Mouse (Mus musculus) thymus, adult 2 months (tissue): ENCODE data around the gene Pde3a. TPM values are rescaled to one million over a fixed set of nuclear protein-coding genes. Genes with fewer than 3 reads are reported as not detected.
"Not testable (repeated sequence)": the region's sequence is repeated elsewhere in the genome, so short reads cannot be mapped to it uniquely, and the experiment has no call there.

Source experiments
- DNase-seq: peaks from one replicate; pipeline ENCODE4 v3.0.0; 2021
- H3K27ac ChIP-seq: fragments of 200-500 bp; 2 replicates; pipeline ENCODE4 v1.5.1; 2012; ENCODE audit warnings: low read length, control low read depth; ENCODE audit not compliant: control insufficient read depth, insufficient read depth
- H3K27me3 ChIP-seq: fragments of 200-500 bp; 2 replicates; pipeline ENCODE4 v1.6.1; 2012; ENCODE audit warnings: mild to moderate bottlenecking, low read length, moderate library complexity, mixed read lengths; ENCODE audit not compliant: control insufficient read depth, insufficient read depth
- H3K36me3 ChIP-seq: fragments of 200-500 bp; 2 replicates; pipeline ENCODE4 v1.6.1; 2012; ENCODE audit warnings: mild to moderate bottlenecking, low read length, moderate library complexity; ENCODE audit not compliant: control insufficient read depth, insufficient read depth
- H3K4me1 ChIP-seq: fragments of 200-500 bp; replicated peaks from 2 replicates; pipeline ENCODE4 v1.6.1; 2012; ENCODE audit warnings: low read length; ENCODE audit not compliant: control insufficient read depth, insufficient read depth
- H3K4me3 ChIP-seq: fragments of 200-500 bp; 2 replicates; pipeline ENCODE4 v1.5.1; 2012; ENCODE audit warnings: mild to moderate bottlenecking, low read length, control low read depth, moderate library complexity; ENCODE audit not compliant: control insufficient read depth, insufficient read depth
- CTCF ChIP-seq: fragments of 200-500 bp; IDR thresholded peaks from 2 replicates; pipeline ENCODE4 v1.5.1; 2012; ENCODE audit warnings: mild to moderate bottlenecking, control low read depth, low read length, moderate library complexity, borderline replicate concordance; ENCODE audit not compliant: control insufficient read depth, poor library complexity, insufficient read depth; ENCODE audit errors: extremely low read depth
- POLR2A ChIP-seq: fragments of 200-500 bp; IDR thresholded peaks from 2 replicates; pipeline ENCODE4 v1.6.1; 2012; ENCODE audit warnings: mild to moderate bottlenecking, low read length, control low read depth, moderate library complexity; ENCODE audit not compliant: control insufficient read depth, poor library complexity, insufficient read depth; ENCODE audit errors: extremely low read depth
- WGBS: fragments of 180-500 bp; shearing (Covaris S2); methylation state at CpG from one replicate; pipeline ENCODE4 v1.1.7; 2018; 5-methylcytosine and 5-hydroxymethylcytosine counted together
- polyA plus RNA-seq: library from polyadenylated mRNA; depleted of rRNA; stranded (reverse); fragments of >200 nt; gene quantifications from 2 replicates; pipeline ENCODE4 v1.2.3, GENCODE M21; 2012

The Pde3a gene
- polyA plus RNA-seq, 1 experiment: 1.3 TPM

GRCm38 (mm10) chr6:141311615-141312014 lies 62.5 kb downstream of the Pde3a start:
- DNase-seq: no peak
- Histone ChIP-seq H3K4me1 (no peaks in the 10 kb centered on the region), H3K27ac (no peak overlapping the region), H3K36me3 (no peaks in the 10 kb centered on the region), H3K4me3 (no peak overlapping the region), H3K27me3 (no peaks in the 10 kb centered on the region)
- WGBS: 95% methylated on average over 6 of the region's 6 CpGs
- TF ChIP-seq CTCF (no peak), POLR2A (no peak)

GRCm38 (mm10) chr6:141313112-141313511 lies 64.0 kb downstream of the Pde3a start:
- H3K4me1 ChIP-seq: no peaks in the 10 kb centered on the region
- WGBS: 94% methylated on average over 4 of the region's 4 CpGs
- no peaks in the 10 kb centered on the region for H3K36me3 ChIP-seq
- no peak overlapping the region for H3K27ac ChIP-seq
- DNase-seq: no peak
- no peaks in the 10 kb centered on the region for H3K27me3 ChIP-seq
- H3K4me3 ChIP-seq: no peak overlapping the region
- TF ChIP-seq CTCF (no peak), POLR2A (no peak)

GRCm38 (mm10) chr6:141318440-141318839 lies 69.4 kb downstream of the Pde3a start:
- 91% methylated on average over 3 of the region's 3 CpGs for WGBS
- Histone ChIP-seq H3K4me3 (no peak overlapping the region), H3K27ac (no peak overlapping the region), H3K4me1 (no peaks in the 10 kb centered on the region), H3K36me3 (no peaks in the 10 kb centered on the region), H3K27me3 (no peaks in the 10 kb centered on the region)
- no peak for TF ChIP-seq CTCF
- no peak for TF ChIP-seq POLR2A
- DNase-seq: no peak

- Histone ChIP-seq H3K4me3 (no peak overlapping the region), H3K27me3 (no peaks in the 10 kb centered on the region), H3K36me3 (no peaks in the 10 kb centered on the region), H3K4me1 (no peaks in the 10 kb centered on the region), H3K27ac (no peak overlapping the region)
- TF ChIP-seq POLR2A (no peak), CTCF (no peak)
- WGBS: 91% methylated on average over 3 of the region's 3 CpGs
- no peak for DNase-seq
These were observed 72.2 kb downstream of the Pde3a start for GRCm38 (mm10) chr6:141321253-141321652.

GRCm38 (mm10) chr6:141322961-141323360 lies 73.9 kb downstream of the Pde3a start:
- H3K36me3 ChIP-seq: no peaks in the 10 kb centered on the region
- H3K4me3 ChIP-seq: no peak overlapping the region
- H3K4me1 ChIP-seq: no peaks in the 10 kb centered on the region
- H3K27me3 ChIP-seq: no peaks in the 10 kb centered on the region
- TF ChIP-seq POLR2A (no peak), CTCF (no peak)
- 58% methylated on average over 4 of the region's 4 CpGs for WGBS
- no peak overlapping the region for H3K27ac ChIP-seq
- DNase-seq: no peak

GRCm38 (mm10) chr6:141327134-141327533 lies 78.1 kb downstream of the Pde3a start:
- not testable (repeated sequence) for H3K36me3 ChIP-seq, DNase-seq, H3K27me3 ChIP-seq, H3K4me3 ChIP-seq, H3K27ac ChIP-seq, H3K4me1 ChIP-seq
- 82% methylated on average over 2 of the region's 2 CpGs for WGBS

GRCm38 (mm10) chr6:141328071-141328470 lies 79.0 kb downstream of the Pde3a start:
- 88% methylated on average over 3 of the region's 3 CpGs for WGBS
- H3K27ac ChIP-seq: no peak overlapping the region
- H3K4me3 ChIP-seq: no peak overlapping the region
- H3K27me3 ChIP-seq: no peaks in the 10 kb centered on the region
- H3K4me1 ChIP-seq: no peaks in the 10 kb centered on the region
- DNase-seq: no peak
- no peak for TF ChIP-seq CTCF
- TF ChIP-seq POLR2A: no peak
- H3K36me3 ChIP-seq: no peaks in the 10 kb centered on the region

GRCm38 (mm10) chr6:141331464-141331863 lies 82.4 kb downstream of the Pde3a start:
- 57% methylated on average over 2 of the region's 2 CpGs for WGBS

More at GRCm38 (mm10) chr6:141331464-141331863, 82.4 kb downstream of the Pde3a start:
- Histone ChIP-seq H3K36me3 (no peaks in the 10 kb centered on the region), H3K4me3 (no peak overlapping the region), H3K4me1 (no peaks in the 10 kb centered on the region), H3K27ac (no peak overlapping the region), H3K27me3 (no peaks in the 10 kb centered on the region)
- TF ChIP-seq POLR2A: no peak
- TF ChIP-seq CTCF: no peak
- DNase-seq: no peak
